Mouse (Mus musculus): Measurements from ENCODE around the gene Dpp8. TPM values are rescaled to one million over a fixed set of nuclear protein-coding genes. Genes with fewer than 3 reads are reported as not detected.
"Not testable (repeated sequence)": the region's sequence is repeated elsewhere in the genome, so short reads cannot be mapped to it uniquely, and the experiment has no call there.

Dpp8 gene
- polyA plus RNA-seq, 1 experiment from 2014 or later = 31.5 TPM

DNA sequence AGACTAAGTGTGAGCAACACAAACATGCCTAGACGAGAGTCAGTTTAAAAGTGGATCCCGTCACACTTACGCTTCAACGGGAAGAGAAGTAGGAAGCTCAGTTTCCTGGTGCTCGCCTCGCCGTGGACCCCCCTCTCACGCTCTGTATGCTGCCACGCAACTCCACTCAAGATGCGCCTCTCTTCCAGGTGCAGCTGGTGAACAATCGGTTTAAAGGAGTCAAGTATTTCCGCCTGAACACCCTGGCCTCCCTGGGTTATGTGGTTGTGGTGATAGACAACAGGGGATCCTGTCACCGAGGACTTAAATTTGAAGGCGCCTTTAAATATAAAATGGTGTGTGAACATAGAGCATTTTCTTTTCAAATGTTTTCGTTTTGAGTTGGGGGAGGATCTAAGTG lies 42.0 kb downstream of the Dpp8 start:
- Histone ChIP-seq H3K9ac (ENCODE audit: low read length) (no peak overlapping the region), H3K27ac (ENCODE audit: low read length) (no peak overlapping the region), H3K27me3 (ENCODE audit: control insufficient read depth, insufficient read depth, low read length) (no peaks in the 10 kb centered on the region), H3K36me3 (ENCODE audit: control insufficient read depth, insufficient read depth) (peaks cover 37% of the 10 kb centered on the region), H3K4me1 (ENCODE audit: control insufficient read depth, insufficient read depth, low read length) (no peaks in the 10 kb centered on the region), H3K4me3 (ENCODE audit: low read length) (no peak overlapping the region), H3K9me3 (replicated peaks; ENCODE audit: control insufficient read depth, low read length) (no peaks in the 10 kb centered on the region), H3K4me2 (ENCODE audit: low read depth, low read length) (no peak overlapping the region)
- no peak for ATAC-seq (replicated peaks; ENCODE audit: extremely low read depth, insufficient read depth, low FRiP score)
- WGBS = 82% methylated on average over 15 of the region's 15 CpGs

- H3K9ac ChIP-seq (ENCODE audit: low read length) = no peak overlapping the region
- H3K4me1 ChIP-seq (ENCODE audit: control insufficient read depth, insufficient read depth, low read length) = no peaks in the 10 kb centered on the region
- WGBS = 85% methylated on average over 6 of the region's 6 CpGs
- no peak overlapping the region for H3K4me3 ChIP-seq (ENCODE audit: low read length)
- no peaks in the 10 kb centered on the region for H3K9me3 ChIP-seq (replicated peaks; ENCODE audit: control insufficient read depth, low read length)
- H3K27ac ChIP-seq (ENCODE audit: low read length) = no peak overlapping the region; the same call in 1 of the 2 replicates
- H3K27me3 ChIP-seq (ENCODE audit: control insufficient read depth, insufficient read depth, low read length) = no peaks in the 10 kb centered on the region
- H3K4me2 ChIP-seq (ENCODE audit: low read depth, low read length) = no peak overlapping the region
- H3K36me3 ChIP-seq (ENCODE audit: control insufficient read depth, insufficient read depth) = peaks cover 39% of the 10 kb centered on the region
- no peak for ATAC-seq (replicated peaks; ENCODE audit: extremely low read depth, insufficient read depth, low FRiP score)
Measured at GRCm38 (mm10) chr9:65074855-65075493, 42.8 kb downstream of the Dpp8 start.

GRCm38 (mm10) chr9:65077536-65077935 lies 45.3 kb downstream of the Dpp8 start:
- Histone ChIP-seq H3K9ac (ENCODE audit: low read length) (no peak overlapping the region), H3K4me3 (ENCODE audit: low read length) (no peak overlapping the region), H3K4me1 (ENCODE audit: control insufficient read depth, insufficient read depth, low read length) (no peaks in the 10 kb centered on the region), H3K9me3 (replicated peaks; ENCODE audit: control insufficient read depth, low read length) (no peaks in the 10 kb centered on the region), H3K27ac (ENCODE audit: low read length) (no peak overlapping the region), H3K36me3 (ENCODE audit: control insufficient read depth, insufficient read depth) (peaks cover 39% of the 10 kb centered on the region), H3K27me3 (ENCODE audit: control insufficient read depth, insufficient read depth, low read length) (no peaks in the 10 kb centered on the region), H3K4me2 (ENCODE audit: low read depth, low read length) (no peak overlapping the region)
- ATAC-seq (replicated peaks; ENCODE audit: extremely low read depth, insufficient read depth, low FRiP score) = no peak
- 73% methylated on average over 5 of the region's 5 CpGs for WGBS

DNA sequence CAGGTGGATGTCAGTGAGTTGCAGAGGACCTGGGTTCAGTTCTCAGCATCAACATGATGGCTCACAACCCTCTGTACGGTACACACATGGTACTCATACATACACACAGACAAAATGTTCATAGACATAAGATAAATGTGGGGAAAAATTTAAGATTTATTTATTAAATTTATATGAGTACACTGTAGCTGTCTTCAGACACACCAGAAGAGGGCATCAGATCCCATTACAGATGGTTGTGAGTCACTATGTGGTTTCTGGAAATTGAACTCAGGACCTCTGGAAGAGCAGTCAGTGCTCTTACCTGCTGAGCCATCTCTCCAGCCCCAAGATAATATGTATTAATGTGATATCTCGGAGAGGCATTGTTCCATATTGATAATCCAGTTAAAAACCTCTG lies 47.9 kb downstream of the Dpp8 start:
- H3K4me3 ChIP-seq (ENCODE audit: low read length); H3K9me3 ChIP-seq (replicated peaks; ENCODE audit: control insufficient read depth, low read length); H3K27me3 ChIP-seq (ENCODE audit: control insufficient read depth, insufficient read depth, low read length); H3K27ac ChIP-seq (ENCODE audit: low read length); H3K9ac ChIP-seq (ENCODE audit: low read length); ATAC-seq (replicated peaks; ENCODE audit: extremely low read depth, insufficient read depth, low FRiP score); H3K4me2 ChIP-seq (ENCODE audit: low read depth, low read length); H3K4me1 ChIP-seq (ENCODE audit: control insufficient read depth, insufficient read depth, low read length): not testable (repeated sequence)
- H3K36me3 ChIP-seq (ENCODE audit: control insufficient read depth, insufficient read depth) = peaks cover 39% of the 10 kb centered on the region
- 95% methylated on average over 2 of the region's 2 CpGs for WGBS

DNA sequence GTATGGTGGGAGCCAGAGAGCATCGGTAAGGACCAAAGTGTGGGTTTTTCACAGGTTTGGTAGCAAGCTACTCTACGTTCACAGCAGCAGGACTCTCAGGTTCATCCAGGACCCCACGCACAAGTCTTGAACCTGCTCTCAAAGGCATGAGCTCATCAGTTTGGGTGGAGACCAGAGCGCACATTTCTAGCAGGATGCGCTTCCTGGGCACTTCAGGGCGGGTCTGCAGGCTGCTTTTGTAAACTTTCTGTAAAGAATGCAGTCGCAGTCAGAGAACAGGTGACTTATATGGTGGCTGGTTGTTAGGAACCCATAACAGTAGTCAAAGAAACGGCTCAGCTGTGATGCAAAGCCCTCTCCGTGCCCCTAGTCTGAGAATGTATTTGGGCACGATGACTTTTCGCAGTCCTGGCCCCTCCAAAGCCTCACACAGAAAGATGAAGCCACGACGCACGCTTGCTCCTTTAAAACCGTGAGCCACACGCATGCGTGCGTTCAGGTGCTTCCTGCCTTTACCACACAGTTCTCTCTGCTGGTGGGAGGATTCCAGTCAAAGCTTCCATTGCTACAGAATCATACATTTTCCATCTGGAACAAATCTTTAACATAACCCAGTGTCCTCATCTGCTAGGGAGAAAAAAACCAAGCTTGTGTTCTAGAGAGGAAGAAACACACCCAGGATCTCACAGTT lies 51.0 kb downstream of the Dpp8 start:
- H3K27me3 ChIP-seq (ENCODE audit: control insufficient read depth, insufficient read depth, low read length) = no peaks in the 10 kb centered on the region
- H3K4me3 ChIP-seq (ENCODE audit: low read length) = no peak overlapping the region
- H3K4me2 ChIP-seq (ENCODE audit: low read depth, low read length) = no peak overlapping the region
- no peaks in the 10 kb centered on the region for H3K4me1 ChIP-seq (ENCODE audit: control insufficient read depth, insufficient read depth, low read length)
- no peaks in the 10 kb centered on the region for H3K9me3 ChIP-seq (replicated peaks; ENCODE audit: control insufficient read depth, low read length)
- peaks cover 31% of the 10 kb centered on the region for H3K36me3 ChIP-seq (ENCODE audit: control insufficient read depth, insufficient read depth)
- 89% methylated on average over 18 of the region's 18 CpGs for WGBS
- no peak overlapping the region for H3K27ac ChIP-seq (ENCODE audit: low read length)
- ATAC-seq (replicated peaks; ENCODE audit: extremely low read depth, insufficient read depth, low FRiP score) = no peak
- H3K9ac ChIP-seq (ENCODE audit: low read length) = no peak overlapping the region

- ATAC-seq (replicated peaks; ENCODE audit: extremely low read depth, insufficient read depth, low FRiP score) = no peak
- Histone ChIP-seq H3K9me3 (replicated peaks; ENCODE audit: control insufficient read depth, low read length) (no peaks in the 10 kb centered on the region), H3K4me1 (ENCODE audit: control insufficient read depth, insufficient read depth, low read length) (no peaks in the 10 kb centered on the region), H3K27me3 (ENCODE audit: control insufficient read depth, insufficient read depth, low read length) (no peaks in the 10 kb centered on the region), H3K9ac (ENCODE audit: low read length) (no peak overlapping the region), H3K27ac (ENCODE audit: low read length) (no peak overlapping the region), H3K4me3 (ENCODE audit: low read length) (no peak overlapping the region), H3K4me2 (ENCODE audit: low read depth, low read length) (no peak overlapping the region), H3K36me3 (ENCODE audit: control insufficient read depth, insufficient read depth) (peaks cover 21% of the 10 kb centered on the region)
- 66% methylated on average over 7 of the region's 7 CpGs for WGBS
Measured at GRCm38 (mm10) chr9:65084198-65084807, 52.1 kb downstream of the Dpp8 start.

DNA sequence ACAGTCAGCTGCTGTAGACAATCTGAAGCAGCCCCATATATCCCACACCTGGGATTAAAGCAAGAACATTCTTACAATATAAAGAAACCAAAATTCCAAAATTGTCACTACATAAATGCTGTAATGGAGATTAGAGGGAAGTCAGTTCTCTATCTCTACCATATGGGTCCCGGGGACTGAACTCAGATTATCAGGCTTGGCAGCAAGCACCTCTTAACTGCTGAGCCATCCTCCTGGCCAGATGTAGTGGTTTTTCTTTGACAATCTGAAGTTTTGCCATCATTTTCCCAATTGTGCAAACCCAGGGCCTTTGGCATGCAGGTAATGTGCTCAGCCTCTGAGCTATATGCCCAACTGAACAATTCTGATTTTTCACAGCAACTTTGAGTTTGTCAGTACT lies 53.1 kb downstream of the Dpp8 start:
- no peak for ATAC-seq (replicated peaks; ENCODE audit: extremely low read depth, insufficient read depth, low FRiP score)

GRCm38 (mm10) chr9:65086801-65087200 lies 54.6 kb downstream of the Dpp8 start:
- WGBS = 54% methylated on average over 1 of the region's 1 CpGs
- Histone ChIP-seq H3K9ac (ENCODE audit: low read length) (no peak overlapping the region), H3K27me3 (ENCODE audit: control insufficient read depth, insufficient read depth, low read length) (no peaks in the 10 kb centered on the region), H3K4me3 (ENCODE audit: low read length) (no peak overlapping the region), H3K9me3 (replicated peaks; ENCODE audit: control insufficient read depth, low read length) (no peaks in the 10 kb centered on the region), H3K4me1 (ENCODE audit: control insufficient read depth, insufficient read depth, low read length) (peaks cover 3% of the 10 kb centered on the region; the same call in 1 of the 2 replicates), H3K4me2 (ENCODE audit: low read depth, low read length) (no peak overlapping the region), H3K27ac (ENCODE audit: low read length) (no peak overlapping the region), H3K36me3 (ENCODE audit: control insufficient read depth, insufficient read depth) (peaks cover 8% of the 10 kb centered on the region; the same call in 1 of the 2 replicates)
- ATAC-seq (replicated peaks; ENCODE audit: extremely low read depth, insufficient read depth, low FRiP score) = no peak

More for the DNA sequence above, 53.1 kb downstream of the Dpp8 start:
- Histone ChIP-seq H3K9me3 (replicated peaks; ENCODE audit: control insufficient read depth, low read length) (no peaks in the 10 kb centered on the region), H3K36me3 (ENCODE audit: control insufficient read depth, insufficient read depth) (peaks cover 15% of the 10 kb centered on the region), H3K4me1 (ENCODE audit: control insufficient read depth, insufficient read depth, low read length) (peaks cover 3% of the 10 kb centered on the region; the same call in 1 of the 2 replicates), H3K9ac (ENCODE audit: low read length) (no peak overlapping the region), H3K4me3 (ENCODE audit: low read length) (no peak overlapping the region), H3K27me3 (ENCODE audit: control insufficient read depth, insufficient read depth, low read length) (no peaks in the 10 kb centered on the region), H3K27ac (ENCODE audit: low read length) (no peak overlapping the region), H3K4me2 (ENCODE audit: low read depth, low read length) (no peak overlapping the region)
- WGBS = 71% methylated on average over 1 of the region's 1 CpGs

- H3K9me3 ChIP-seq (replicated peaks; ENCODE audit: control insufficient read depth, low read length) = no peaks in the 10 kb centered on the region
- H3K4me1 ChIP-seq (ENCODE audit: control insufficient read depth, insufficient read depth, low read length) = peaks cover 3% of the 10 kb centered on the region; the same call in 1 of the 2 replicates
- ATAC-seq (replicated peaks; ENCODE audit: extremely low read depth, insufficient read depth, low FRiP score) = no peak
- 0 out of 2 replicates have a peak, but pooled peaks cover 4% of the 10 kb centered on the region for H3K36me3 ChIP-seq (ENCODE audit: control insufficient read depth, insufficient read depth)
- H3K27ac ChIP-seq (ENCODE audit: low read length) = no peak overlapping the region
- no peaks in the 10 kb centered on the region for H3K27me3 ChIP-seq (ENCODE audit: control insufficient read depth, insufficient read depth, low read length)
- no peak overlapping the region for H3K4me2 ChIP-seq (ENCODE audit: low read depth, low read length)
- H3K4me3 ChIP-seq (ENCODE audit: low read length) = no peak overlapping the region
- H3K9ac ChIP-seq (ENCODE audit: low read length) = no peak overlapping the region
- WGBS = 38% methylated on average over 5 of the region's 5 CpGs
Measured at GRCm38 (mm10) chr9:65087490-65087889, 55.3 kb downstream of the Dpp8 start.
